Mouse (Mus musculus) kidney, postnatal 0 days (tissue): ENCODE data around the gene Slk. TPM values are rescaled to one million over a fixed set of nuclear protein-coding genes. Genes with fewer than 3 reads are reported as not detected.

Source experiments
- ATAC-seq: fragments of 200-750 bp; cut with Nextera tagmentation; replicated peaks from 2 replicates; pipeline ENCODE4 v1.8.0; 2017; ENCODE audit warnings: low read depth, moderate number of reproducible peaks, moderate TSS enrichment, moderate library complexity; ENCODE audit not compliant: low FRiP score
- DNase-seq: peaks from one replicate; pipeline ENCODE4 v3.0.0-alpha.2; 2016; ENCODE audit warnings: low spot score
- H3K27ac ChIP-seq: fragments of 300-500 bp; sonication (generic); 2 replicates; pipeline ENCODE4 v1.5.1; 2014; ENCODE audit warnings: mild to moderate bottlenecking
- H3K27me3 ChIP-seq: fragments of 300-500 bp; sonication (generic); 2 replicates; pipeline ENCODE4 v1.6.1; 2014; ENCODE audit warnings: low read length, mixed read lengths; ENCODE audit not compliant: insufficient read depth
- H3K36me3 ChIP-seq: fragments of 300-500 bp; sonication (generic); 2 replicates; pipeline ENCODE4 v1.6.1; 2014; ENCODE audit warnings: low read length, mixed read lengths; ENCODE audit not compliant: insufficient read depth
- H3K4me1 ChIP-seq: fragments of 300-500 bp; sonication (generic); replicated peaks from 2 replicates; pipeline ENCODE4 v1.6.1; 2014; ENCODE audit warnings: antibody characterized with exemption, low read length, mixed read lengths; ENCODE audit not compliant: insufficient read depth
- H3K4me2 ChIP-seq: fragments of 300-500 bp; sonication (generic); 2 replicates; pipeline ENCODE4 v1.6.1; 2014; ENCODE audit warnings: mild to moderate bottlenecking, low read length, moderate library complexity, mixed read lengths
- H3K4me3 ChIP-seq: fragments of 300-500 bp; sonication (generic); replicated peaks from 2 replicates; pipeline ENCODE4 v1.5.1; 2014; ENCODE audit warnings: low read depth, low read length
- H3K9ac ChIP-seq: fragments of 300-500 bp; sonication (generic); 2 replicates; pipeline ENCODE4 v1.6.1; 2014; ENCODE audit warnings: low read depth, low read length
- H3K9me3 ChIP-seq: fragments of 300-500 bp; sonication (generic); replicated peaks from 2 replicates; pipeline ENCODE4 v1.6.1; 2016; ENCODE audit warnings: low read length, inconsistent platforms, mixed read lengths
- CTCF ChIP-seq: IDR thresholded peaks from 2 replicates; pipeline ENCODE4 v1.5.1; 2016; ENCODE audit warnings: antibody characterized with exemption, low read depth, mild to moderate bottlenecking, moderate library complexity
- WGBS: fragments of 180-500 bp; shearing (Covaris S2); extraction: QIAGEN DNeasy Blood & Tissue Kit; methylation state at CpG from one replicate; pipeline ENCODE4 v1.1.7; 2014; 5-methylcytosine and 5-hydroxymethylcytosine counted together
- polyA plus RNA-seq: library from polyadenylated mRNA; unstranded; fragments of >200 nt; fragmentation: Nextera tagmentation; extraction: Ambion mirVana; gene quantifications from 2 replicates; pipeline ENCODE4 v1.2.1, GENCODE M21; 2015

The Slk gene
- polyA plus RNA-seq, 1 experiment from 2014 or later = 14.6 TPM

DNA sequence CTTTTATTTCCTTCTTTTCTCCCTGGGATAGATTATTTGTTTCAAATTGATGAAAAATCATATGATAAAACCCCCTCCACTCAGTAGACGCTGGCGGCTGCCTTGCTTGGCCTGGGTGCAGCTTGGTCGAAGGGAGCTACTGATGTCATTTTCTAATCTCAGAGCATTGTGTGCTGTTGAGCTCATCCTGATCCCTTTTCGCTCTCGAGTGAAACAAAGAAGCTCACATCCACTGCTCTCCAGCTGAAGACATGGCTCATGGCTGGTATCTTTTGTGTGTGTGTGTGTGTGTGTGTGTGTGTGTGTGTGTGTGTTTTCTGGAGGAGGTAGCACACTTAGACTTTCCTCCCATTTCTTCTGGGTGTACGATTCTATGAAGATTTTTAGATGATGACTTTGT lies 66.1 kb downstream of the Slk start:
- 77% methylated on average over 6 of the region's 6 CpGs for WGBS
- peaks cover 13% of the 10 kb centered on the region for H3K36me3 ChIP-seq

DNA sequence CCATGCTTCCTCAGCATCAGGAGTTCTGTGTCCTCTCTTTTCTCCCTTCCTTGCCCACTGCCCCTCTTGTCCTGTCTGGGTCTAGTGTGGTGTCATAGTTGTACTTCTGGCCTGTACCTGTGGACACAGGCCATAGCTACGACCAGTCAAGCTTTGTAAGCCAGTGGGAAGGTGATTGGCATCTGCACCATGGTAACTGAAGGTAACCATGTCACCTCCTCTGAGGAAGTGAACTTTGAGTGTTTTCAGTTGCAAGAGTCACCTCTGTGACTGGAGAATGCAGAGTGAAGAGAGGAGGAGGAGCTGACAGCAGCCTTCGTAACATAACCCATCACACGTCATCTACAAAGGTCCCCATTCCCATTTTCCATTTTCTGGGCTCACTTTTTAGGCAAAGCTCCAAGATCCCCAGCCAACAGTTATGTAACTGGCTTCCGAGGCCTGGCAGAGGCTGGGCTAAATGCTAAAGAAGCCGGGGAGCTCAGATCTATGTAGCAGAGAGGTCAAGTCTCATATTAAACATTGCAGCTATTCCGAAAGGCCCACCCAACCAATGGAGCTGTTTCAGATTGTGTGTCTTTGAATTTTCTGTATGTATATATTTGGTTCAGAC lies 67.1 kb downstream of the Slk start:
- Histone ChIP-seq H3K36me3 (peaks cover 8% of the 10 kb centered on the region), H3K9ac (no peak overlapping the region), H3K4me1 (no peaks in the 10 kb centered on the region), H3K4me2 (no peak overlapping the region), H3K9me3 (no peaks in the 10 kb centered on the region), H3K27ac (no peak overlapping the region), H3K27me3 (no peaks in the 10 kb centered on the region), H3K4me3 (no peak overlapping the region)
- DNase-seq = no peak
- WGBS = 85% methylated on average over 6 of the region's 6 CpGs
- ATAC-seq = peak; percentile 65; the same call in 1 of the 2 replicates
- no peak for TF ChIP-seq CTCF

More for the DNA sequence above, 66.1 kb downstream of the Slk start:
- Histone ChIP-seq H3K9me3 (no peaks in the 10 kb centered on the region), H3K27me3 (no peaks in the 10 kb centered on the region), H3K27ac (no peak overlapping the region), H3K4me2 (no peak overlapping the region), H3K9ac (no peak overlapping the region), H3K4me1 (no peaks in the 10 kb centered on the region), H3K4me3 (no peak overlapping the region)
- no peak for DNase-seq
- TF ChIP-seq CTCF = no peak
- ATAC-seq = no peak

DNA sequence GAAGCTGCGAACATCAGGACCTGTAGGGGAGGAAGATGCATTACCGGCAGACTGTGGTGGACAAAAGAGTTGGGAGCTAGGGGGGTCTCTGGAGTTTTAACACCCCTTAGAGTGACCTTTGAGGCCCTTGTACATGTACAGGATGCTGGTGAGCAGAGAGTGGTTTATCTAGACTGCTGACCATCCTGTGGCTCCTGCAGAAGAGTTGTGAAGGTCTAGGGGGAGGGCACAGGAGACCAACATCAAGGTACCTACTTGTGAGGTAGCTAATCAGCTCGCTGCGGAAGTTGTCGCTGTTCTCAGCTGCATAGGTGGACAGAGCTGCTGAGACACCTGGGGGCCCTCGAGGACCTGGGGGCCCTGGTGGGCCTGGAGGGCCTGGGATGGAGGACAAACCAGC lies 69.6 kb downstream of the Slk start:
- Histone ChIP-seq H3K27me3 (no peaks in the 10 kb centered on the region), H3K9me3 (no peaks in the 10 kb centered on the region), H3K9ac (no peak overlapping the region), H3K4me3 (no peak overlapping the region), H3K4me1 (no peaks in the 10 kb centered on the region), H3K27ac (no peak overlapping the region), H3K4me2 (no peak overlapping the region), H3K36me3 (no peaks in the 10 kb centered on the region)
- TF ChIP-seq CTCF = no peak
- ATAC-seq (no peak), DNase-seq (no peak)
- 95% methylated on average over 6 of the region's 6 CpGs for WGBS

DNA sequence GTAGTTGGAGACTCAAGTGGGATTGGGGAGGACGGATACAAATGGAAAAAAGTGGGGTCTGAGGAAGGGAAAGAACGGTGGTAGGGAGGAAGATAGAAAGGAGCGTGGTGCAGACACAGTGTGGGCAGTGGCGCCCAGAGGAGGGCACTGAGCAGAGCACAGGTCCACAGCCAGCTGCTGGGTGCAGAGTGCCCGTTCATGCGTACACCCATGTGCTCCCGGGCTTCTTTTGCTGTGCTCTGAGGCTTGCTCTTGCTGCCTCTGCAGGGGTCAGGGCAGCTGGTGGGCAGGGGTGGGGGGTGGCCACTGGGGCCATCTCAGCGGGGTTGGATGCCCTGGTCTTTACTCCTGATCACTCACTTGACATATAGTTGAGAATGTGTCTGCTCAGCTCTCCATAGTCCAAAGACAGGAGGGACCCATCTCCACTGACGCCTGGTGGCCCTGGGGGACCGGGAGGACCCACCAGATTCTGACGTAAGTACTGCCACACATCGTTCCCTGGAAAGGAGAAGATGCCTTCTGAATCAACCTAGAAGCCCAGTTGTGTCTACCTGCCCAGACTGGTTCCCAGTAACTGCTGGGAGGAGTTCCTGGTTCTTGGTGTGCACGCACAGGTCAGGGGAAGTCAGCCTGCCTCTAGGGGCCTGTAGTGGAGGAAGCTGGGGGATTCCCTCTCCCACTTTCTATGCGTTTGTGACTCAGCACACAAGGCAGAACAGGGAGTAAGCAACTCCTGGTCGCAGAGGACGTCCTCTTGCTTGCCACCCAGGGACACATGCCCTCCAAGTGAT lies 71.1 kb downstream of the Slk start:
- ATAC-seq (no peak), DNase-seq (no peak)
- Histone ChIP-seq H3K36me3 (no peaks in the 10 kb centered on the region), H3K4me1 (no peaks in the 10 kb centered on the region), H3K4me3 (no peak overlapping the region), H3K27ac (no peak overlapping the region), H3K27me3 (no peaks in the 10 kb centered on the region), H3K4me2 (no peak overlapping the region), H3K9ac (no peak overlapping the region), H3K9me3 (no peaks in the 10 kb centered on the region)
- 77% methylated on average over 16 of the region's 16 CpGs for WGBS
- no peak for TF ChIP-seq CTCF

DNA sequence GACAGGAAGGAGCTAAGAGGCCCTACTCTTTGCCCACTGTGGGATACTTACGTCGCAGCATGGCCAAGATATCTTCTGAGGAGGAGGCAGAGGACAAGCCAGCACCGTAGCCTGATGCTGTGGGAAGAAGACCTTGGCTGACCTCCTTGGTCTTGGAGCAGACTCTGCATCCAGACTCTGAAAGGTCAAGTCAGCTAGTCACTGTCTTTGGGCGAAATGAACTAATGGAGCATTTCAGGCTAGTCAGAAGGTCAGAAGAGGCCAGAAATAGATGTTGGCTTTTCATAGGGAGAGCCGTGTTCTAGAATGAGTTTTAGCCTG lies 71.6 kb downstream of the Slk start:
- H3K36me3 ChIP-seq = no peaks in the 10 kb centered on the region
- H3K4me2 ChIP-seq = no peak overlapping the region
- H3K9ac ChIP-seq = no peak overlapping the region
- H3K27me3 ChIP-seq = no peaks in the 10 kb centered on the region
- DNase-seq = no peak
- TF ChIP-seq CTCF = no peak
- no peak overlapping the region for H3K27ac ChIP-seq
- WGBS = 67% methylated on average over 5 of the region's 5 CpGs
- ATAC-seq = no peak
- no peaks in the 10 kb centered on the region for H3K9me3 ChIP-seq
- H3K4me3 ChIP-seq = no peak overlapping the region
- 0 out of 2 replicates have a peak, but pooled peaks cover 2% of the 10 kb centered on the region for H3K4me1 ChIP-seq

DNA sequence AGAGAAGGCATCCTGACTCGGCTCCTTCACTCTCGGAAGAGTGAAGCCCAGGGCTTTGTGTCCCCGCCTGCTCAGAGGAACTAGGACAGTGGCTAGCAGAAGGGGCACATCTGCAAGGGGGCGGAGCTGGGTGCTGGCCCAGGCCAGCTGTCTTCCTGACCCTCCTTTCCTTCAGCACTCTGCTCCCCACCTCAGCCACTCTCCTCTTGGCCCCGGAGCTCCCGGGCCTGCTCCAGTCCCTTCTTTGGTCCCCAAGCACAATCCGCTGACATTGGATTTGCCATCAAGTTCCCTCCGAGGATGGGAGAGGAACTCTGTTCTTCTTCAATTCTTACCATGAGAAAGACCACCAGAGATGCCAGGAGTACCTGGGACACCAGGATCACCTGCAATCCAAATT lies 72.8 kb downstream of the Slk start:
- Histone ChIP-seq H3K36me3 (no peaks in the 10 kb centered on the region), H3K27me3 (no peaks in the 10 kb centered on the region), H3K9ac (no peak overlapping the region), H3K9me3 (no peaks in the 10 kb centered on the region), H3K4me3 (no peak overlapping the region), H3K27ac (no peak overlapping the region), H3K4me2 (no peak overlapping the region), H3K4me1 (0 out of 2 replicates have a peak, but pooled peaks cover 2% of the 10 kb centered on the region)
- DNase-seq (no peak), ATAC-seq (no peak)
- 74% methylated on average over 8 of the region's 8 CpGs for WGBS
- TF ChIP-seq CTCF = no peak
